Mouse (Mus musculus): ENCODE data around the gene Atg5.
A peak's percentile ranks its signal among the peaks of the same experiment; 100 is the strongest.

Atg5 gene

GRCm38 (mm10) chr10:44268145-44268860 is at the start of gene Atg5:
TSS of gene Atg5 (plus strand) at chr10:44268358.
- peak; percentile 98 for DNase-seq (ENCODE audit: low spot score)

- peak; percentile 25 for DNase-seq (ENCODE audit: low spot score)
These were observed 49.1 kb upstream of the Atg5 start for GRCm38 (mm10) chr10:44219073-44219472.

GRCm38 (mm10) chr10:44224345-44224744 is 43.8 kb upstream of the Atg5 start:
- DNase-seq (ENCODE audit: low spot score): no peak

GRCm38 (mm10) chr10:44233351-44233750 is 34.8 kb upstream of the Atg5 start:
- peak; percentile 41 for DNase-seq (ENCODE audit: low spot score)

- peak; percentile 29 for DNase-seq (ENCODE audit: low spot score)
These were observed 32.9 kb upstream of the Atg5 start for GRCm38 (mm10) chr10:44235298-44235697.

- DNase-seq (ENCODE audit: low spot score): peak; percentile 44
These were observed 11.5 kb upstream of the Atg5 start for GRCm38 (mm10) chr10:44256624-44257023.

GRCm38 (mm10) chr10:44265835-44266234 is 2.3 kb upstream of the Atg5 start:
- no peak for DNase-seq (ENCODE audit: low spot score)

- no peak for DNase-seq (ENCODE audit: low spot score)
These were observed 1.6 kb upstream of the Atg5 start for GRCm38 (mm10) chr10:44266561-44266960.

GRCm38 (mm10) chr10:44267426-44268142 is 574 bp upstream of the Atg5 start:
- peak; percentile 22 for DNase-seq (ENCODE audit: low spot score)

GRCm38 (mm10) chr10:44269211-44269610 is 1.1 kb downstream of the Atg5 start:
- DNase-seq (ENCODE audit: low spot score): no peak

- no peak for DNase-seq (ENCODE audit: low spot score)
These were observed 14.2 kb downstream of the Atg5 start for GRCm38 (mm10) chr10:44282323-44282722.

GRCm38 (mm10) chr10:44285106-44285505 is 16.9 kb downstream of the Atg5 start:
- no peak for DNase-seq (ENCODE audit: low spot score)

GRCm38 (mm10) chr10:44285935-44286334 is 17.8 kb downstream of the Atg5 start:
- DNase-seq (ENCODE audit: low spot score): no peak

- no peak for DNase-seq (ENCODE audit: low spot score)
These were observed 22.7 kb downstream of the Atg5 start for GRCm38 (mm10) chr10:44290876-44291275.

- DNase-seq (ENCODE audit: low spot score): peak; percentile 65
These were observed 24.0 kb downstream of the Atg5 start for GRCm38 (mm10) chr10:44292205-44292604.

GRCm38 (mm10) chr10:44299165-44299564 is 31.0 kb downstream of the Atg5 start:
- no peak for DNase-seq (ENCODE audit: low spot score)

GRCm38 (mm10) chr10:44300078-44300477 is 31.9 kb downstream of the Atg5 start:
- DNase-seq (ENCODE audit: low spot score): no peak

- no peak for DNase-seq (ENCODE audit: low spot score)
These were observed 35.6 kb downstream of the Atg5 start for GRCm38 (mm10) chr10:44303648-44304329.

- no peak for DNase-seq (ENCODE audit: low spot score)
These were observed 36.2 kb downstream of the Atg5 start for GRCm38 (mm10) chr10:44304330-44304717.

- no peak for DNase-seq (ENCODE audit: low spot score)
These were observed 36.7 kb downstream of the Atg5 start for GRCm38 (mm10) chr10:44304845-44305244.

GRCm38 (mm10) chr10:44306308-44306707 is 38.1 kb downstream of the Atg5 start:
- no peak for DNase-seq (ENCODE audit: low spot score)

- DNase-seq (ENCODE audit: low spot score): no peak
These were observed 40.1 kb downstream of the Atg5 start for GRCm38 (mm10) chr10:44308280-44308679.

- no peak for DNase-seq (ENCODE audit: low spot score)
These were observed 41.1 kb downstream of the Atg5 start for GRCm38 (mm10) chr10:44309250-44309649.

Measured in retina, embryonic 14.5 days (tissue).